Mouse (Mus musculus): ENCODE measurements at regions not wholly inside any gene's neighbourhood (a gene's known extent, or its start where the extent isn't known, plus 50 kb on each side); places are given as distances from the start of the nearest gene placed in this dataset.
"Not testable (repeated sequence)": the region's sequence is repeated elsewhere in the genome, so short reads cannot be mapped to it uniquely, and the experiment has no call there.

DNA sequence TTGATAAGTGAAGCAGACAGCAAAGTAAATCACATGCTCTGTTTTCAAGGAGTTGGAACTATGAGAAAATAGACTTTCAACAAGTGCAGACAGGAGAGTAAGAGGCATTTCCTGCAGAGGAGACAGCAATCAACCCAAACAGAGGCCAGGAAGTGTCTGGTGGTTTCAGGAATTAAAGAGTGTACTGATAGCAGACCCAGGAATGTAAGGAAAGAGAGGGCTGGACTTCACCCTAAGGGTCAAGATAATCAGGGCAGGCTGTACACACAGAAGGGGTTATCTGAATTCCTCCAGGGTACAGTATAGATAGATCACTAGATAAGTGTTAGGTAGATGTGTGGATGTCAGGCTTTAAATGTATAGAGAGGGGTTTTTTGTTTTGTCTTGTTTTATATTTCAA lies 123.6 kb upstream of the Emcn start:
- no peak for DNase-seq
- intact Hi-C loops (cut with DNase I): no loop called here

DNA sequence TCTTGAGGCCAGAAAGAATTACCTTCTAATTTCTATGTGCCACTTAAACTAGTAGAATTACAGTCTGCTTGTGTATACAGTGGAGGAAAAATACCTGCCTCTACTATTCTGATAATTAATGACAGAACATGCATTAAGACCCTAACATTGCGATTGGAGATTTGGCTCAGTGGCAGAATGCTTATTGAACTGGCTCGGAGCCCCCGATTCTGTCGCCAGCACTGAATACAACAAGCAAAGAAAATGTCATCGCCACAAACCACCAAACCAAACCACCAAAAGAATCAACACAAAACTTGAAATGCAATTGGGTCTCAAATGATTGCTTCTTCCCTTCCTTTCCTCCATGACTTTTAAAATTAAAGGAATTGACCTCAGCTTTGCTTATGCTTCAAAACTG lies 122.9 kb upstream of the Emcn start:
- DNase-seq: no peak
- intact Hi-C loops (cut with DNase I): no loop called here

DNA sequence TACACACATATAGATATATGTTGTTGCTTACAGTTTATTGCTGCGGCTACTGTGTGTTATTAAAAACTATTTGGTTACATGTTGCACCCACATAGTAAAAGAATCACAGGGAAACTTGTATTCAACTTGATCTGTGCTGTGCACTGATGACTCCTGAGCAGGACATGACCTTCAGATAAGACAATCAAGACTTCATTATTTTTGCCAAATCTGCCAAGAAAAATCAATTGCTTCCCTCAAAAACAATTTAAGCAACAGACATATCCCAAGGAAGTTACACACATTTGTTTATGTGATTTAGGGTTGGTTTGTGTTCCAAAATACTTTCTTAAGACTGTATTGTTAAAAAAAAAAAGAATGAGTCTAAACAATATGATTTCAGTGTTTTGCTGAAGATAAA lies 114.7 kb upstream of the Emcn start:
- intact Hi-C loops (cut with DNase I): no loop called here
- DNase-seq: no peak

DNA sequence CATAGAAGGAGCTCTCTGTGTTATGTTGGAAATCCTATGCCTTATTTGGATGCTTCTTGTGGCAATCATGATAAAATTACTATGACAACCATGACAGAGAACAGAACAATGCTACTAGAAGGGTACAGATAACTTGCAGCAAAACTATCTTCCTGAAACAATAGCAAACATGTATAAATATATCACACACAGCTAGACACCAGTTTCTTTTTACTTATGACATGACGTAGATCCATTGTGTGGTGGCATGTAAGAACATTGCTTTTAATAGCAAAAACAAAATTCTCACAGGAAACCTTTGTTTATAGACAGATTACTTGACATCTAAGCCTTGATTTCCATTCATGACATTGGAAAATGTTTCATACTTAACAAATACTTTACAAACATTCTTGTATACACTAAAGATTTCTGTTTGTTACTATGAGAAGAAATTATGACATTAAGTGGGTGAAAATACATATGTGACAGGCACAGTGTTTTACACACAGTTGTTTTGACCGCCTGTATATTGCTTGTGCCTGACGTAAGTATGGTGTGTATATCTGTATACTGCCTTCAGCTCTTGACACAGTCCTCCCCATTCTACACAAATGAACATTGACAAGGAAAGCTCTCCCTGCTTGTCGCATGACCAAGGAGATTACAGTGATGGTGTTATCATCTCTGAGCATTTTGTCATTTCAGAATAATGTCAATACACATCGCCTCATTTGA lies 113.6 kb upstream of the Emcn start:
- intact Hi-C loops (cut with DNase I): no loop called here
- DNase-seq: no peak

DNA sequence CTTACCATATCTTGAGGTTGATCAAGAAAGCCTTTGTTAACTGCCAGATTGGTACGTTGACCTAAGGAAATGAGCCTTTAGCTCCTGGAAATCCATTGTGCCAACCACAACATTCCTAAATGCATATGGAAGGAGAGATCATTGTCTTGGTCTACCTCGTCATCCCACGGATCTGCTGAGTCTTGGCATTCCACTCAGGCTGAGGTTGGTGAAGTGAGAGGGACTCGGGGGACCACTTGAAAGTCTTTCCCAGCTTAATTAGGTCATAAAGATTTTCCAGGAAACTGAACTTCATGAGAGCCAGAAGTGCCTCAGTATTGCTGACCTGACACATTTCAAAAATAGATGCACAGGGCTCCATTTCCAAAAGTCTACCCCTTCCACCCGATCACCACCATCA lies 112.5 kb upstream of the Emcn start:
- DNase-seq: no peak
- intact Hi-C loops (cut with DNase I): no loop called here

DNA sequence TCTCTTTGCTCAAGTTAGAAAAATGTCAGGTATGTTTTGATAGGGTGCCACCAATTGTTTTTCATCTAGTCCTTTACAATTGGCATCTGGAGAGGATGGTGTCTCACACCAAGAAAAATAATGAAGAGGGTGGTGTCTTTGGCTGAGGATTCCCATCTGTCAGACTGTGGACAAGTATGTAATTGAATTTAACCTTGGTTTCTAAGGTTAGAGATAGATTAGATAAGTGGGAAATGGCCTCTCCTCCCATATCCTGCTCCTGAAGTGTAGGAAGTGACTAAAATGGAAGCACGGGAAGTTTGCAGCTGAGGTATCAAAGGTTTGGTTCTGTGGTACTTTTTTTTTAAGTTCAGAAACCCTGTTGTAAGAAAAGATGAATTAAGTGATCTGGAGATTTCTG lies 98.0 kb upstream of the Emcn start:
- intact Hi-C loops (cut with DNase I): no loop called here
- DNase-seq: no peak

DNA sequence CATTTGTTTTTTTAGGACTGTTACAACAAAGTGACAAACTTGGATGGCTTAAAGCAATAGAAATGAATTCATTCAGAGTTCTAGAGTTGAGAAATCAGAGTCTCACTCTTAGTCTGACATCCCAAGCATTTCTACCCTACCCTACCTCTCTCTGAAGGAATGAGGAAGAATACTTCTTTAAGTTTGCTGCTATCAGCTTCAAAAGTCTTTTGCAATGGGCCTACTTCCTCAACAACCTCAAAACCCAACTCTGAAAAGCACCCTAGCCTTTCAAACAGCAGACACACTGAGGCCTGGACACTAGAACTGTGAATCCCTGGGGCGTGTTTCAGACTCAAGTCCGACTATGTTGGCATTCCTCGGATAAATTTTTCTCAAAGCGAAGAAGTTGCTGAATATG lies 77.0 kb upstream of the Emcn start:
- DNase-seq: no peak
- intact Hi-C loops (cut with DNase I): no loop called here

DNA sequence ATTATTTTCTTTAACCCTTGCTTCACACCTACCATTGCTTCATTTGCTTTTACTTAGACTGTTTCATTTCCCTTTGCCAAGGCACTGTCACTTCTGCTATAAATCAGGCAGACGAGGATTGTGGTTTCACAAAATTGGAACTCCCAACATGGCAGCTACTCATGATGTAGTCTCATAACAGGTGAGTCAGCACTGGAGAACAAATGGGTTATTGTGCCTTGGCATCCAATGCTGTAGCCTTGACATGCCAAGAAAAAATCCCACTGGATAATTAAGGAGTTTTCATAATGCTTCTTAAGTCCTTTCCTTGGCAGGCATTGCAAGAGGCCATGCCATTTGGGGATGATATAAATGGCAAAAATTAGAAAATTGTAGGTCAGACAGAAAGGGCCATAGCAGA lies 73.1 kb upstream of the Emcn start:
- no peak for DNase-seq
- intact Hi-C loops (cut with DNase I): no loop called here

DNA sequence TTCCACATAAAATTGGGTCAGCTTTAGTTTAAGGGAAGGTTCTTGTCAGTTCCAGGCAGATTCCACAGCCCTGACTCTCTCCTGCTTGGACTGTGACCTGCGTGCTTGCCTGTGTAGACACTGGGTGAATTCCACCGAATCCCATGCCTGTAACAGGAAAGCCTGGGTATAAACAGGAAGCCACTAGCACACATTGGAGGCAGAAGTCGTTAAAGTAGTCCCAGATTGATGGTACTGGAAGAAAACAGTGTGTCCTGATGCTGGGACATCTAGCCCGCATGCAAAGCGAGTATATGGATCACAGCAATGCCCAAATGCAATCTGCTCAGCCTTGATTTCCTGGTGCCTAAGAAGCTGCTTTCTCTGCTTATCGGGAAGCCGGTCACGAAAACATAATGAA lies 65.4 kb upstream of the Emcn start:
- DNase-seq: no peak
- intact Hi-C loops (cut with DNase I): no loop called here

DNA sequence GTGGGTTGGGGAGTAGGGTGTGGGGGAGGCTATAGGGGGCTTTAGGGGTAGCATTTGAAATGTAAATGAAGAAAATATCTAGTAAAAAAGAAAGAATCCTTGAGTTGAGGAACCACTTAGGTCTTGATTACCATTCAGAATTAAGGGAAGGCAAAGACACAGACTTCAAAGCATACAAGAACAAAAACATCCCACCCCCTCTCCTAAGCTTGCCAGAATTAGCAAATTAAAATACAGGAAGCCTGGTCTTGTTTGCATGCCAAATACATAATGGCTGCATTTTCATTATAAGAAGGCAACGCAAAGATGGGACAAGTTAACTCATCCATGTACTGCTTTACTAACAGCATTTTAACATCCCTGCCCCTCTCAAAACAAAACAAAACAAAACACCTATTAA lies 61.6 kb upstream of the Emcn start:
- intact Hi-C loops (cut with DNase I): no loop called here
- no peak for DNase-seq

DNA sequence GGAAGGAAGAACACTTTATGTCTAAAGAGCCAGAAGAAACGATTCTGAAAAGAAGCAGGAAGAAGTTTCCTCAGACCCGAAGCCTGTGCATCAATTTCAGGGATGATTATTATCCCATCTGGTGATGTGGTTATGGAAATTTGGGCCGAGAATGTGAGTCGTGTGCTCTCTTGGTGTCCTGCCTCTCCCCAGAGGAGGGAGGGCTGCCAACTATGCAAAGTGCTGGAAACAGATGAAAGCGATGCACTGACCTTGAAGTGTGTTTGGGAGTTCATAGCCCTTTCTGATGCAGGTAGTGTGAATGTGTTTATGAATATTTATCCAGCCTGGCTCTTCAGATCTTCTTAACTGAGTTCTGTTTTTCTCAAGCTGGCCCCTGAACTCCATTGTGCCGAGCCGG lies 59.8 kb upstream of the Emcn start:
- intact Hi-C loops (cut with DNase I): no loop called here
- DNase-seq: peak; percentile 25 to 37

DNA sequence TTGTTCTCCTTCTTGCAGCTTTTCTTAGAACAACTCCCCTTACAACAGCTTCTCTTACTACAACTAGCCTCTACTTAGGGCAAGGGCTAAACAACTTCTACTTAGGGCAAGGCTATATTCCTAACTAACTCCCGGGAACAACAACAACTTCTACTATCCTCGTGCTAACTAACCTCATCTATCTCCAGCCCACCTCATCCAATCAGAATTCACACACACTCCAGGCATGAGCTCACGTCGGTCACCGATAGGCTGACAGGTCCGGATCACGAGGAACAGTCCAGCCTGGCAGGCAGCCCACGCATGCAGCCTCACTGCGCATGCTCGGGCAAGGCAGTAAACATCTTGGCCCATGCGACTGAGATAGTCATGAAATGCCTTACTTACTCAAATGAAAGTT lies 53.3 kb upstream of the Emcn start:
- intact Hi-C loops (cut with DNase I); DNase-seq: not testable (repeated sequence)

DNA sequence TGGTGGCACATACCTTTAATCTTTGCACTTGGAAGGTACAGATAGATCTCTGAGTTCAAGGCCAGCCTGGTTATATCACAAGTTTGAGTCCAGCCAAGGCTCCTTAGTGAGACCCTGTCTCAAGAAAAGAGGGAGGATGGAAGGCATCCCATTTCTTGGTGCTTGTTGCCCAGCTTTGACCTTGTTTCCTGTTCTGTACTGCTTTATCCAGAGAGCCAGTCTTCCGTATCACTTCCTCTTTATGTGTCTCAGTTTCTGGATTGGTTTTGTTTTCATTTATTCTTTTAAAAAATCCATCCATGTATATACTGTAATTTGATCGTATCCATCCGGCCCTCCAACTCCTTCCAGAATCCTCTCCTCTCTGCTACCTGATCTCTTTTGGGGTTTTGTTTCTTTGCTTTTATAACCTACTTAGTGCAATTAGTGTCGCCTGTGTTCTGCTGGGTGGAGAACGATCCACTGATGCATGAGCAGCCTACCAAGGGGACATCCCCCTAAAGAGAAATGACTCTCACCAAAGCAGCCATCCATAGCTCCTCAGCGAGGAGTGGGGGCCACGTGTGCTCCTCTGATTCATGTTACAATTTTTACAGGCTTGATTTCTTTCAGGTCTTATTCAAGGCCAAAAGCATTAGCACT lies 52.4 kb upstream of the Emcn start:
- no peak for DNase-seq
- intact Hi-C loops (cut with DNase I): no loop called here

DNA sequence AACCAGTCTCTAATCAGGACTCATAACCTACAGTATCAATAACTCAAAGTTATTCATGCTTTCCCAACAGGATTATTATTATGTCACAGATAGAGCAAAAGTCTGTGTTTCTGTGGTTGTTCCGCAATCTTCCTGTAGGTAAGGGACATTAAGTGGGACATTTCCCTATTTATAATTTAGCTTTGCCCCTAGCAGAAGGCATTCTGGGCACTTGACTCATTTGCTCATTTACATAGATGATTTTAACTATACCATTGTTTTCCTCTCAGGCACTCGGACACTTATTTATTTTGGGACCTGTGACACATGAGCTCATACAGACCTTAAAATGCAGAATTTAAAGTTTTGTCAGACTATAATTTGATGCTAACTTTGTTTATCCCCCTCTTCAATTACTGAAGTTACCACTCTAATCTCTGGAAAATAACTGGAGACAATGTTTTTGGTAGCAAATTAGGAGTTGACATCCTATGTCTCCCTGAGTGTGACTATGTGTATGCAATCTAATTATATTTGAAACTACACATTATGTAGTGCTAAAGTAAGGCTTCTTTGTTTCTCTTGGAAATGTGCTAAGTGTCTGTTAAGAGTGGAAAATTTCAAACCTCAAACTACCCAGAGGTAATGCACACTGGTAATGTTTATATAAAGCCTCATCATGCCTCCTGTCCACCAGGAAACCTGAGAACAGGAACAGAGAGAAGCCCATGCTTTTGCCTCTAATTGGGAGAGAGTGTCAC lies 51.8 kb upstream of the Emcn start:
- intact Hi-C loops (cut with DNase I): no loop called here
- DNase-seq: no peak

DNA sequence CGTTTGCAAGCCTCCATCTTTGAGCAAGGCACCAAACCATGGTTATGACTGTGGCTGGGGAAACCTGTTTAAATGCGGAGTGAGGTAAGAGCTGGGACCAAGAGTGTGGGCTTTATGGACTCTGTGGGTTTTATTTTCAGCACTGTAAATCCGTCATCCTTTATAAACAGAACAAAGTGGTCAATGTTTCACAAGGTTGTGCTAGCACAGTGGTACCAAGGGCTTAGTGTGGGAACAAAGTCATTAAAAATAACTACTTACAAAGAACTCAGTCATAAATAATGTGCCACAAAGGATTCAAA lies 51.2 kb upstream of the Emcn start:
- intact Hi-C loops (cut with DNase I): no loop called here
- no peak for DNase-seq
